Mouse (Mus musculus): ENCODE measurements at regions not wholly inside any gene's neighbourhood (a gene's known extent, or its start where the extent isn't known, plus 50 kb on each side); places are given as distances from the start of the nearest gene placed in this dataset.

DNA sequence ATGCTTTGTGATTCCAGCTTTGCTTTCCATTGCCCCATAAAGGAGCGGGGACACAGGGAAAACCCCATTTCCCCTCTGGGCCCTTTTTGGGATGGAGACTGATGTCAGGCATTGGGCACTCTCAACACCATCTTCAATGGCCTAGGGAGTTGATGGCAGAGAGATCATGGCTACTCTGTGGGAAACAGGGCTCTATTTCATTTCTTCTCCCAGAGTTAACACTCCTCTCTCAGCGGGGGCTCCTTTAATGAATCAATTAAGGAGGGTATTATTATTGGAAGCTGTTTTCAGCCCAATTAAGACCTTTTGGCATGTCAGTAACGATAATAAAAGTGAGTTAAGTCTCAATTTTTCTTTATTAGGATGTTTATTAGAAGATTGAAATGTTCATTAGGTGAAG lies 250.4 kb downstream of the Sec16b start:
- TF ChIP-seq POLR2A (IDR thresholded peaks at IDR 0.05; ENCODE audit: borderline replicate concordance, insufficient read depth, low read length) (no peak), CTCF (IDR thresholded peaks at IDR 0.05; ENCODE audit: borderline replicate concordance, insufficient read depth, low read depth, low read length) (no peak)
